Mouse (Mus musculus) thymus, adult 2 months (tissue): ENCODE measurements around the gene Rab3a. TPM values are rescaled to one million over a fixed set of nuclear protein-coding genes. Genes with fewer than 3 reads are reported as not detected.

Experiments used
- DNase-seq: peaks from one replicate; pipeline ENCODE4 v3.0.0; 2021
- H3K27ac ChIP-seq: fragments of 200-500 bp; 2 replicates; pipeline ENCODE4 v1.5.1; 2012; ENCODE audit warnings: low read length, control low read depth; ENCODE audit not compliant: control insufficient read depth, insufficient read depth
- H3K27me3 ChIP-seq: fragments of 200-500 bp; 2 replicates; pipeline ENCODE4 v1.6.1; 2012; ENCODE audit warnings: mild to moderate bottlenecking, low read length, moderate library complexity, mixed read lengths; ENCODE audit not compliant: control insufficient read depth, insufficient read depth
- H3K36me3 ChIP-seq: fragments of 200-500 bp; 2 replicates; pipeline ENCODE4 v1.6.1; 2012; ENCODE audit warnings: mild to moderate bottlenecking, low read length, moderate library complexity; ENCODE audit not compliant: control insufficient read depth, insufficient read depth
- H3K4me1 ChIP-seq: fragments of 200-500 bp; replicated peaks from 2 replicates; pipeline ENCODE4 v1.6.1; 2012; ENCODE audit warnings: low read length; ENCODE audit not compliant: control insufficient read depth, insufficient read depth
- H3K4me3 ChIP-seq: fragments of 200-500 bp; 2 replicates; pipeline ENCODE4 v1.5.1; 2012; ENCODE audit warnings: mild to moderate bottlenecking, low read length, control low read depth, moderate library complexity; ENCODE audit not compliant: control insufficient read depth, insufficient read depth
- CTCF ChIP-seq: fragments of 200-500 bp; IDR thresholded peaks from 2 replicates; pipeline ENCODE4 v1.5.1; 2012; ENCODE audit warnings: mild to moderate bottlenecking, control low read depth, low read length, moderate library complexity, borderline replicate concordance; ENCODE audit not compliant: control insufficient read depth, poor library complexity, insufficient read depth; ENCODE audit errors: extremely low read depth
- POLR2A ChIP-seq: fragments of 200-500 bp; IDR thresholded peaks from 2 replicates; pipeline ENCODE4 v1.6.1; 2012; ENCODE audit warnings: mild to moderate bottlenecking, low read length, control low read depth, moderate library complexity; ENCODE audit not compliant: control insufficient read depth, poor library complexity, insufficient read depth; ENCODE audit errors: extremely low read depth
- WGBS: fragments of 180-500 bp; shearing (Covaris S2); methylation state at CpG from one replicate; pipeline ENCODE4 v1.1.7; 2018; 5-methylcytosine and 5-hydroxymethylcytosine counted together
- polyA plus RNA-seq: library from polyadenylated mRNA; depleted of rRNA; stranded (reverse); fragments of >200 nt; gene quantifications from 2 replicates; pipeline ENCODE4 v1.2.3, GENCODE M21; 2012

The Rab3a gene
- polyA plus RNA-seq, 1 experiment: 20.8 TPM

GRCm38 (mm10) chr8:70767503-70767902, 13.0 kb downstream of the Rab3a start:
- 91% methylated on average over 6 of the region's 6 CpGs for WGBS
- DNase-seq: no peak
- H3K27ac ChIP-seq: peak overlapping the region; percentile 12; the same call in 1 of the 2 replicates

GRCm38 (mm10) chr8:70768231-70768776, 13.8 kb downstream of the Rab3a start:
- Histone ChIP-seq H3K27ac (no peak overlapping the region), H3K36me3 (no peaks in the 10 kb centered on the region)

More at GRCm38 (mm10) chr8:70767503-70767902, 13.0 kb downstream of the Rab3a start:
- Histone ChIP-seq H3K36me3 (no peaks in the 10 kb centered on the region), H3K4me3 (no peak overlapping the region), H3K4me1 (peaks cover 29% of the 10 kb centered on the region), H3K27me3 (no peaks in the 10 kb centered on the region)
- no peak for TF ChIP-seq CTCF

GRCm38 (mm10) chr8:70768956-70769355, 14.5 kb downstream of the Rab3a start:
- H3K4me1 ChIP-seq: peaks cover 29% of the 10 kb centered on the region
- no peak overlapping the region for H3K27ac ChIP-seq
- TF ChIP-seq CTCF (no peak), POLR2A (no peak)
- no peaks in the 10 kb centered on the region for H3K27me3 ChIP-seq
- no peak for DNase-seq
- H3K4me3 ChIP-seq: no peak overlapping the region
- 86% methylated on average over 16 of the region's 16 CpGs for WGBS
- no peaks in the 10 kb centered on the region for H3K36me3 ChIP-seq

More at GRCm38 (mm10) chr8:70768231-70768776, 13.8 kb downstream of the Rab3a start:
- Histone ChIP-seq H3K4me1 (peaks cover 29% of the 10 kb centered on the region), H3K27me3 (no peaks in the 10 kb centered on the region), H3K4me3 (no peak overlapping the region)
- no peak for DNase-seq
- WGBS: 84% methylated on average over 32 of the region's 32 CpGs
- TF ChIP-seq CTCF (no peak), POLR2A (no peak)

GRCm38 (mm10) chr8:70769359-70769758, 14.9 kb downstream of the Rab3a start:
- Histone ChIP-seq H3K27me3 (no peaks in the 10 kb centered on the region), H3K27ac (no peak overlapping the region), H3K36me3 (no peaks in the 10 kb centered on the region), H3K4me1 (peaks cover 29% of the 10 kb centered on the region), H3K4me3 (no peak overlapping the region)
- 5% methylated on average over 26 of the region's 26 CpGs for WGBS
- peak; percentile 97 for DNase-seq
- TF ChIP-seq POLR2A: 0 out of 2 replicates have a peak, but pooled peaks have one; percentile 19
- peak; percentile 99 for TF ChIP-seq CTCF

GRCm38 (mm10) chr8:70769858-70770257, 15.4 kb downstream of the Rab3a start:
- DNase-seq: no peak
- no peak for TF ChIP-seq CTCF
- no peak for TF ChIP-seq POLR2A
- peaks cover 27% of the 10 kb centered on the region for H3K4me1 ChIP-seq
- H3K27me3 ChIP-seq: no peaks in the 10 kb centered on the region
- H3K4me3 ChIP-seq: no peak overlapping the region
- whole genome bisulfite sequencing: 86% methylated on average over 12 of the region's 12 CpGs
- no peaks in the 10 kb centered on the region for H3K36me3 ChIP-seq
- H3K27ac ChIP-seq: no peak overlapping the region

GRCm38 (mm10) chr8:70770748-70771147, 16.3 kb downstream of the Rab3a start:
- Histone ChIP-seq H3K36me3 (no peaks in the 10 kb centered on the region), H3K4me1 (peaks cover 30% of the 10 kb centered on the region), H3K4me3 (no peak overlapping the region), H3K27me3 (no peaks in the 10 kb centered on the region), H3K27ac (no peak overlapping the region)
- WGBS: 98% methylated on average over 13 of the region's 13 CpGs
- DNase-seq: no peak
- TF ChIP-seq CTCF: no peak
- TF ChIP-seq POLR2A: no peak

GRCm38 (mm10) chr8:70771217-70771616, 16.7 kb downstream of the Rab3a start:
- peaks cover 29% of the 10 kb centered on the region for H3K4me1 ChIP-seq
- no peaks in the 10 kb centered on the region for H3K27me3 ChIP-seq
- H3K27ac ChIP-seq: no peak overlapping the region
- no peak overlapping the region for H3K4me3 ChIP-seq
- 69% methylated on average over 7 of the region's 7 CpGs for WGBS
- no peak for TF ChIP-seq CTCF
- TF ChIP-seq POLR2A: no peak
- no peaks in the 10 kb centered on the region for H3K36me3 ChIP-seq
- DNase-seq: no peak
